Mouse (Mus musculus): Measurements from ENCODE around the gene Slc45a2. TPM values are rescaled to one million over a fixed set of nuclear protein-coding genes. Genes with fewer than 3 reads are reported as not detected.

The Slc45a2 gene
- polyA plus RNA-seq (2012; fragmentation: generic; extraction: Trizol), result not detected

DNA sequence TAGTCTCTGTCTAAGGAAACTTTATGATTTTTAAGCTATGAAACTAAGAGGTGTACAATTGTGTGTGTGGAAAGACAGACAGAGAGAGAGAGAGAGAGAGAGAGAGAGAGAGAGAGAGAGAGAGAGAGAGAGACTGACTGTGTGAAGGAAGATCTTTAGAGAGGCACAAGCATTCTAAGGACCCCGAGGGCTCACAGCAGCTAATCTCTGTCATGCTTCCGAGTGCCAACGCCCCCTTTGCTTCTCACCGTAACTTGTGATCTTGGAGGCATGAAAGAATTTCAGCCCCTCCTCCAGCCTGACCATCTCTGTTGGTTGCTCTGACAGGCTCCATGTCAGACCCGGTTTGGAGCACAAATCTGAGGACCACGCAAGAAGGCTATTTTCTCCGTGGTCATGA lies at the start of gene Slc45a2:
Gene Slc45a2 (plus strand): TSS at position 301 of the 400 bp plus-strand sequence.
- Histone ChIP-seq H3K4me3 (no peak within 1 kb of the TSS), H3K4me2 (ENCODE audit: low read depth) (peak within 1 kb of the TSS; percentile 19), H3K79me2 (ENCODE audit: control insufficient read depth, insufficient read depth) (no peaks in the 10 kb centered on the region), H3ac (ENCODE audit: control insufficient read depth, insufficient read length) (no peak within 1 kb of the TSS), H3K27me3 (ENCODE audit: control insufficient read depth, insufficient read depth, insufficient read length) (no peaks in the 10 kb centered on the region), H3K36me3 (ENCODE audit: control insufficient read depth, insufficient read depth) (peaks cover 11% of the 10 kb centered on the region)
- no peak for TF ChIP-seq MAX (IDR thresholded peaks at IDR 0.05; ENCODE audit: low read depth)
- no peak for TF ChIP-seq POLR2A (IDR thresholded peaks at IDR 0.05; ENCODE audit: insufficient read length, low read depth)
- no peak for TF ChIP-seq TCF12 (IDR thresholded peaks at IDR 0.05; ENCODE audit: insufficient read depth, poor library complexity, severe bottlenecking)
- no peak for TF ChIP-seq SRF (IDR thresholded peaks at IDR 0.05; ENCODE audit: control insufficient read depth, insufficient read length, low read depth)
- TF ChIP-seq MYOG (IDR thresholded peaks at IDR 0.05; ENCODE audit: control insufficient read depth in 1 of 3, insufficient read depth in 1 of 3, insufficient read length in 2 of 3, low read depth in 2 of 3), result no peak
- TF ChIP-seq USF1 (IDR thresholded peaks at IDR 0.05; ENCODE audit: low read depth), result no peak
- TF ChIP-seq POLR2AphosphoS2 (IDR thresholded peaks at IDR 0.05; ENCODE audit: insufficient read length, low read depth), result no peak
- no peak for TF ChIP-seq CEBPB (IDR thresholded peaks at IDR 0.05; ENCODE audit: insufficient read depth, poor library complexity, severe bottlenecking)
- no peak for TF ChIP-seq REST (IDR thresholded peaks at IDR 0.05; ENCODE audit: insufficient read depth, insufficient read length)
- no peak for TF ChIP-seq TCF3 (IDR thresholded peaks at IDR 0.05; ENCODE audit: insufficient read length, low read depth)
- TF ChIP-seq E2F4 (IDR thresholded peaks at IDR 0.05; ENCODE audit: insufficient read depth), result no peak
- no peak for TF ChIP-seq MYOD1 (IDR thresholded peaks at IDR 0.05; ENCODE audit: control insufficient read depth in 1 of 3, insufficient read length in 2 of 3, low read depth in 2 of 3)

DNA sequence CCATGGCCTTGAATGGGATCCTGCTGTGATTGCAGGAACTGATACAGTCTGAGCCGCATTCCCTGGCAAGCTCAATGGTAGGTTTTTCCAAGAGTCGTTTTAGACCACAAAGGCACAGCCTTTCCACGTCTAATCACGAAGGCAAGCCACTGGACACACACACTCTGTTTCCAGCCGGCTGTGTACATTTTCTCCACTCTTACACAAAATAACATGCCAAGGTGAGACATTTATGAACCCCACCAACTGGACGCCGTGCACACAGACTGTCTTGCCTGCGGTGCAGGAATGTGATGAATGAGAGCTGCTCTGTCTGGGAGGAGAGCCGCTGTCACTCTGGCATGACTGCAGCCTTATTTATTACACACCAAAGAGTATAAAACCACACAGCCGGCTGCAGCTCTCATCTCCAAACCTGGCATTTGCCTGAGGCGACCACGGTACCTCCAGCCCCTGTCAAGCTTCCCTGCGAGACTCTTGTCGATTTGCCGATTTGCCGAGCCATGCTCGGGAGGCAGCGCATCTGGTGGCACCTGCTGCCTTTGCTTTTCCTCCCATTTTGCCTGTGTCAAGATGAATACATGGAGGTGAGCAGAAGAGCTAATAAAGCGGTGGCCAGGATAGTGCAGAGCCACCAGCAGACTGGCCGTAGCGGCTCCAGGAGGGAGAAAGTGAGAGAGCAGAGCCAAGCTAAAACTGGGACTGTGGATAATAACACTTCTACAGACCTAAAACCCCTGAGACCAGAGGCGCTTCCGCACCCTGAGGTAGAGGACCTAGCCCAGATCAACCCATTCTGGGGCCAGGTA lies 48.4 kb upstream of the Slc45a2 start, which contains the start of gene C1qtnf3:
Gene C1qtnf3 (plus strand): TSS at position 382 of the 809 bp plus-strand sequence.
- Histone ChIP-seq H3K4me2 (ENCODE audit: low read depth) (peak within 1 kb of the TSS; percentile 77), H3K4me3 (peak within 1 kb of the TSS; percentile 10), H3K36me3 (ENCODE audit: control insufficient read depth, insufficient read depth) (no peaks in the 10 kb centered on the region), H3K79me2 (ENCODE audit: control insufficient read depth, insufficient read depth) (no peaks in the 10 kb centered on the region), H3K27me3 (ENCODE audit: control insufficient read depth, insufficient read depth, insufficient read length) (no peaks in the 10 kb centered on the region), H3ac (ENCODE audit: control insufficient read depth, insufficient read length) (no peak within 1 kb of the TSS)
- TF ChIP-seq TCF3 (IDR thresholded peaks at IDR 0.05; ENCODE audit: insufficient read length, low read depth), result no peak
- TF ChIP-seq POLR2A (IDR thresholded peaks at IDR 0.05; ENCODE audit: insufficient read length, low read depth), result peak; percentile 32
- no peak for TF ChIP-seq MAX (IDR thresholded peaks at IDR 0.05; ENCODE audit: low read depth)
- TF ChIP-seq MYOG (IDR thresholded peaks at IDR 0.05; ENCODE audit: control insufficient read depth in 1 of 3, insufficient read depth in 1 of 3, insufficient read length in 2 of 3, low read depth in 2 of 3), result peak in 1 of 3 experiments; percentile 56
- peak in 1 of 3 experiments; percentile 38 for TF ChIP-seq MYOD1 (IDR thresholded peaks at IDR 0.05; ENCODE audit: control insufficient read depth in 1 of 3, insufficient read length in 2 of 3, low read depth in 2 of 3)
- no peak for TF ChIP-seq REST (IDR thresholded peaks at IDR 0.05; ENCODE audit: insufficient read depth, insufficient read length)
- TF ChIP-seq CEBPB (IDR thresholded peaks at IDR 0.05; ENCODE audit: insufficient read depth, poor library complexity, severe bottlenecking), result no peak
- no peak for TF ChIP-seq TCF12 (IDR thresholded peaks at IDR 0.05; ENCODE audit: insufficient read depth, poor library complexity, severe bottlenecking)
- no peak for TF ChIP-seq E2F4 (IDR thresholded peaks at IDR 0.05; ENCODE audit: insufficient read depth)

- Histone ChIP-seq H3K4me3 (peak overlapping the region; percentile 10), H3K36me3 (ENCODE audit: control insufficient read depth, insufficient read depth) (no peaks in the 10 kb centered on the region), H3K27me3 (ENCODE audit: control insufficient read depth, insufficient read depth, insufficient read length) (no peaks in the 10 kb centered on the region), H3ac (ENCODE audit: control insufficient read depth, insufficient read length) (no peak overlapping the region), H3K4me2 (ENCODE audit: low read depth) (peak overlapping the region; percentile 77), H3K79me2 (ENCODE audit: control insufficient read depth, insufficient read depth) (no peaks in the 10 kb centered on the region)
- TF ChIP-seq CEBPB (IDR thresholded peaks at IDR 0.05; ENCODE audit: insufficient read depth, poor library complexity, severe bottlenecking) (no peak), USF1 (IDR thresholded peaks at IDR 0.05; ENCODE audit: low read depth) (no peak), MAX (IDR thresholded peaks at IDR 0.05; ENCODE audit: low read depth) (no peak), MYOD1 (IDR thresholded peaks at IDR 0.05; ENCODE audit: control insufficient read depth in 1 of 3, insufficient read length in 2 of 3, low read depth in 2 of 3) (no peak), MYOG (IDR thresholded peaks at IDR 0.05; ENCODE audit: control insufficient read depth in 1 of 3, insufficient read depth in 1 of 3, insufficient read length in 2 of 3, low read depth in 2 of 3) (no peak), REST (IDR thresholded peaks at IDR 0.05; ENCODE audit: insufficient read depth, insufficient read length) (no peak), TCF12 (IDR thresholded peaks at IDR 0.05; ENCODE audit: insufficient read depth, poor library complexity, severe bottlenecking) (no peak), POLR2A (IDR thresholded peaks at IDR 0.05; ENCODE audit: insufficient read length, low read depth) (no peak), E2F4 (IDR thresholded peaks at IDR 0.05; ENCODE audit: insufficient read depth) (no peak)
Observed at GRCm38 (mm10) chr15:10952760-10953305, 47.7 kb upstream of the Slc45a2 start.

GRCm38 (mm10) chr15:10953465-10953864 lies 47.1 kb upstream of the Slc45a2 start:
- Histone ChIP-seq H3K27me3 (ENCODE audit: control insufficient read depth, insufficient read depth, insufficient read length) (no peaks in the 10 kb centered on the region), H3K4me3 (peak overlapping the region; percentile 10), H3ac (ENCODE audit: control insufficient read depth, insufficient read length) (no peak overlapping the region), H3K4me2 (ENCODE audit: low read depth) (peak overlapping the region; percentile 77), H3K36me3 (ENCODE audit: control insufficient read depth, insufficient read depth) (no peaks in the 10 kb centered on the region), H3K79me2 (ENCODE audit: control insufficient read depth, insufficient read depth) (no peaks in the 10 kb centered on the region)
- TF ChIP-seq TCF12 (IDR thresholded peaks at IDR 0.05; ENCODE audit: insufficient read depth, poor library complexity, severe bottlenecking), result no peak
- no peak for TF ChIP-seq POLR2AphosphoS2 (IDR thresholded peaks at IDR 0.05; ENCODE audit: insufficient read length, low read depth)
- no peak for TF ChIP-seq CEBPB (IDR thresholded peaks at IDR 0.05; ENCODE audit: insufficient read depth, poor library complexity, severe bottlenecking)
- no peak for TF ChIP-seq MYOD1 (IDR thresholded peaks at IDR 0.05; ENCODE audit: control insufficient read depth in 1 of 3, insufficient read length in 2 of 3, low read depth in 2 of 3)

All from myocyte (in vitro differentiated cells).